Mouse (Mus musculus) hindbrain, embryonic 11.5 days (tissue): ENCODE data around the gene Ccer1. TPM values are rescaled to one million over a fixed set of nuclear protein-coding genes. Genes with fewer than 3 reads are reported as not detected.

ENCODE experiments used
- ATAC-seq: fragments of 200-750 bp; cut with Nextera tagmentation; 2 replicates; pipeline ENCODE4 v1.8.0; 2017; ENCODE audit warnings: mild to moderate bottlenecking, moderate TSS enrichment, moderate library complexity; ENCODE audit not compliant: low FRiP score
- DNase-seq: peaks from one replicate; pipeline ENCODE4 v3.0.0-alpha.2; 2015; ENCODE audit warnings: low spot score
- H3K27ac ChIP-seq: fragments of 300-500 bp; sonication (generic); 2 replicates; pipeline ENCODE4 v1.5.1; 2014; ENCODE audit warnings: mild to moderate bottlenecking, low read depth, low read length
- H3K27me3 ChIP-seq: fragments of 300-500 bp; sonication (generic); 2 replicates; pipeline ENCODE4 v1.6.1; 2014; ENCODE audit warnings: mild to moderate bottlenecking, low read length, moderate library complexity, mixed read lengths; ENCODE audit not compliant: control insufficient read depth, insufficient read depth
- H3K36me3 ChIP-seq: fragments of 300-500 bp; sonication (generic); 2 replicates; pipeline ENCODE4 v1.6.1; 2014; ENCODE audit warnings: mild to moderate bottlenecking, low read length, moderate library complexity, mixed read lengths; ENCODE audit not compliant: control insufficient read depth, insufficient read depth
- H3K4me1 ChIP-seq: fragments of 300-500 bp; sonication (generic); replicated peaks from 2 replicates; pipeline ENCODE4 v1.6.1; 2014; ENCODE audit warnings: low read length, mixed read lengths; ENCODE audit not compliant: control insufficient read depth, insufficient read depth
- H3K4me2 ChIP-seq: fragments of 300-500 bp; sonication (generic); replicated peaks from 2 replicates; pipeline ENCODE4 v1.6.1; 2014; ENCODE audit warnings: mild to moderate bottlenecking, low read depth, low read length
- H3K4me3 ChIP-seq: fragments of 300-500 bp; sonication (generic); 2 replicates; pipeline ENCODE4 v1.5.1; 2014; ENCODE audit warnings: low read depth, low read length
- H3K9ac ChIP-seq: fragments of 300-500 bp; sonication (generic); 2 replicates; pipeline ENCODE4 v1.6.1; 2014; ENCODE audit warnings: low read depth, low read length
- H3K9me3 ChIP-seq: fragments of 300-500 bp; sonication (generic); 2 replicates; pipeline ENCODE4 v1.6.1; 2016; ENCODE audit warnings: low read length; ENCODE audit not compliant: control insufficient read depth
- WGBS: fragments of 180-500 bp; shearing (Covaris S2); extraction: QIAGEN DNeasy Blood & Tissue Kit; methylation state at CpG from one replicate; pipeline ENCODE4 v1.1.7; 2014; 5-methylcytosine and 5-hydroxymethylcytosine counted together
- polyA plus RNA-seq: library from polyadenylated mRNA; unstranded; fragments of >200 nt; fragmentation: Nextera tagmentation; extraction: Ambion mirVana; gene quantifications from 2 replicates; pipeline ENCODE4 v1.2.1, GENCODE M21; 2014

The Ccer1 gene
- polyA plus RNA-seq, 1 experiment from 2014 or later = not detected

GRCm38 (mm10) chr10:97689425-97689824, 3.4 kb upstream of the Ccer1 start:
- H3K9me3 ChIP-seq = no peaks in the 10 kb centered on the region
- no peak for ATAC-seq
- no peak overlapping the region for H3K9ac ChIP-seq
- no peak overlapping the region for H3K27ac ChIP-seq
- 87% methylated on average over 3 of the region's 3 CpGs for WGBS
- H3K36me3 ChIP-seq = no peaks in the 10 kb centered on the region
- no peak overlapping the region for H3K4me2 ChIP-seq
- H3K27me3 ChIP-seq = no peaks in the 10 kb centered on the region
- H3K4me1 ChIP-seq = no peaks in the 10 kb centered on the region
- DNase-seq = no peak
- H3K4me3 ChIP-seq = no peak overlapping the region

DNA sequence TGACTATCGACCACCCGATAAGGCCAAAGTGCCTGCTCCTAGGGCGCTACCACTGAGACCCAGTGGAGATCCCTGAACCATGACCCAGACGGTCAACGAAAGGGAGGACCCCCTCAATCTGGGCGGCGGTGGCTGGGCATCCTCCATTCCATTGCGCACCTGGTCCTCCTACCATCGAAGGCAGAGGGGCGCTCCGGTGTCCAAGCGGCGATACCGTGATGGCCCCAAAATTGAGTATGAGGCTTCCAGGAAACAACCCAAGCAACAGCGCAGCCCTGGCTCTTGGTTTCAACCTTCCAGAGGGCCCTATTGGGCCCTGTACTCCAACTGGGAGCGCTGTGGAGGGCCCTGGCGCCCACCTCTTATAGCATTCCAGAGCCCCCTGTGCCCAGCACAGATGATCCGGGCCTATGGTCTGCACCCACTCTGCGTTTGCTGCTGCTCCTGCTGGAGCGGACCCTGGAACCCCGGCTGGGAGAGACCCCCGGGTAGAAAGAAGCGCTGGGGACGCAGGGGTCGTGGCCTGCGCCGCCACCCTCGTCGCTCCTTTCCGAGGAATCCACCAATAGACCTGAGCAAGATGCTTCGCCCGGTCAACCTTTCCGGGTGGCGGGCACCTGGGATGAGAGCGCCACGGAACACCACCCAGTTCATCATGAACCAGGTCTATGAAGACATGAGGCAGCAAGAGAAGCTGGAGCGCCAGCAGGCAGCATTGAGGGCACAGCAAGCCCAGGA, 708 bp downstream of the Ccer1 start:
- Histone ChIP-seq H3K9ac (no peak overlapping the region), H3K4me1 (no peaks in the 10 kb centered on the region), H3K4me3 (no peak overlapping the region), H3K9me3 (no peaks in the 10 kb centered on the region), H3K4me2 (no peak overlapping the region), H3K27me3 (no peaks in the 10 kb centered on the region), H3K36me3 (no peaks in the 10 kb centered on the region), H3K27ac (no peak overlapping the region)
- ATAC-seq (no peak), DNase-seq (no peak)
- 92% methylated on average over 37 of the region's 37 CpGs for WGBS

DNA sequence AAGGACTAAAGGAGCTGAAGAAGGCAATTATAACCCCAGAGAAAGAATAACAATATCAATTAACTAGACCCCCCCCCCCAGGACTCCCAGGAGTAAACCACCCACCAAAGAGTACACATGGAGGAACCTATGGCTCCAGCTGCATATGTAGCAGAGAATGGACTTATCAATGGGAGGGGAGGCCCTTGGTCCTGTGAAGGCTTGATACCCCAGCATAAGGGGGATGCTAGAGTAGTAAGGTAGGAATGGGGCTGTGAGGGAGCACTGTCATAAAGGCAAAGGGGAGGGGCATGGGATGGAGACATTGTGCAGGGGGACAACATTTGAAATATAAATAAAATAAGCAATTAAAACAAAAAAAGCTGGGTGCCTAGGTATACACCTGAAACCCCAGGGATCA, 9.5 kb downstream of the Ccer1 start:
- no peak overlapping the region for H3K4me3 ChIP-seq
- no peaks in the 10 kb centered on the region for H3K36me3 ChIP-seq
- no peaks in the 10 kb centered on the region for H3K9me3 ChIP-seq
- H3K4me1 ChIP-seq = no peaks in the 10 kb centered on the region
- DNase-seq (no peak), ATAC-seq (no peak)
- no peak overlapping the region for H3K9ac ChIP-seq
- no peaks in the 10 kb centered on the region for H3K27me3 ChIP-seq
- H3K27ac ChIP-seq = no peak overlapping the region
- H3K4me2 ChIP-seq = no peak overlapping the region

- Histone ChIP-seq H3K4me2 (no peak overlapping the region), H3K36me3 (no peaks in the 10 kb centered on the region), H3K9me3 (no peaks in the 10 kb centered on the region), H3K27me3 (no peaks in the 10 kb centered on the region), H3K27ac (no peak overlapping the region), H3K4me3 (no peak overlapping the region), H3K9ac (no peak overlapping the region), H3K4me1 (no peaks in the 10 kb centered on the region)
- 52% methylated on average over 1 of the region's 1 CpGs for WGBS
- no peak; the same call in 1 of the 2 replicates for ATAC-seq
- DNase-seq = peak; percentile 75
Measured at GRCm38 (mm10) chr10:97704562-97704961, 11.7 kb downstream of the Ccer1 start.

DNA sequence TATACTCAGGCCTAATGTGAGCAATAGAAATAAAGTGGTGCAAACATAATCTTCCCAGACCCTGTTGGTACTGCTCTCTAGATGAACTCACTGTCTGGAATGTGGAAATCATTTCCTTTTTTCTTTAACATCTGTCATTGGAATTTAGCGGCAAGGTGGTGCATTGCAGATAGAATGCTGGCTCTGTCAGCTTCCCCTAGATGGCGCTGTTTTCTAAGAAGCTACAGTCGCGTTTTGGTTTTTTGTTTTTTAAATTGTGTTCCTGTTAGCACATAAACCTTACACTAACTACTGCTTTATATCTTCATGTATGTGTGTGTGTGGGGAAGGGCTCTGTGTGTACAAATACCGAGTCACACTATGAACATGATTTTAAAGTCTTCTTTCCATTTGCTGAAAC, 19.8 kb downstream of the Ccer1 start:
- Histone ChIP-seq H3K4me2 (no peak overlapping the region), H3K9ac (no peak overlapping the region), H3K36me3 (no peaks in the 10 kb centered on the region), H3K9me3 (no peaks in the 10 kb centered on the region), H3K27me3 (no peaks in the 10 kb centered on the region), H3K27ac (no peak overlapping the region), H3K4me3 (no peak overlapping the region), H3K4me1 (no peaks in the 10 kb centered on the region)
- peak; percentile 79 for DNase-seq
- 0 out of 2 replicates have a peak, but pooled peaks have one; percentile 43 for ATAC-seq
- 5% methylated on average over 5 of the region's 5 CpGs for WGBS

DNA sequence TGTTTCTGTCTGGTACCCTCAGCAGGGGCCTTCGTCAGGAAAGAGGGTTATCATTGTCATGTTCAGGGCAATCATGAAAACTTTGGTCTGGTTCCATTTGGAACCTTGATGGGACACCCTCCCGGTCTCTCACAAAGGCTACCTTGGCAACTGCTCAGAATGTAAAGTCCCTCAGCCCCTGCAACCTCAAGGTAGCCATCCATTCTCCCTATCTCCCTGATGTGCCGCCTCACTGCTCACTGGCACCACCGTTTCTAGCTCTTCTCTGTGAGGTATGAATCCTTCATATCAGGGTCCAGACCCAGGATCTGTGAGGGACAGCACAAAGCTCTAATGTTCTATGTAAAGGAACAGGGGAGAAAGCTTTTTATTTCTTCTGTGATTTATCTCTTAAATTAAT, 21.7 kb downstream of the Ccer1 start:
- no peak for ATAC-seq
- 78% methylated on average over 4 of the region's 4 CpGs for WGBS
- Histone ChIP-seq H3K4me1 (no peaks in the 10 kb centered on the region), H3K27ac (no peak overlapping the region), H3K4me2 (no peak overlapping the region), H3K36me3 (no peaks in the 10 kb centered on the region), H3K4me3 (no peak overlapping the region), H3K9me3 (no peaks in the 10 kb centered on the region), H3K27me3 (no peaks in the 10 kb centered on the region), H3K9ac (no peak overlapping the region)
- DNase-seq = no peak

DNA sequence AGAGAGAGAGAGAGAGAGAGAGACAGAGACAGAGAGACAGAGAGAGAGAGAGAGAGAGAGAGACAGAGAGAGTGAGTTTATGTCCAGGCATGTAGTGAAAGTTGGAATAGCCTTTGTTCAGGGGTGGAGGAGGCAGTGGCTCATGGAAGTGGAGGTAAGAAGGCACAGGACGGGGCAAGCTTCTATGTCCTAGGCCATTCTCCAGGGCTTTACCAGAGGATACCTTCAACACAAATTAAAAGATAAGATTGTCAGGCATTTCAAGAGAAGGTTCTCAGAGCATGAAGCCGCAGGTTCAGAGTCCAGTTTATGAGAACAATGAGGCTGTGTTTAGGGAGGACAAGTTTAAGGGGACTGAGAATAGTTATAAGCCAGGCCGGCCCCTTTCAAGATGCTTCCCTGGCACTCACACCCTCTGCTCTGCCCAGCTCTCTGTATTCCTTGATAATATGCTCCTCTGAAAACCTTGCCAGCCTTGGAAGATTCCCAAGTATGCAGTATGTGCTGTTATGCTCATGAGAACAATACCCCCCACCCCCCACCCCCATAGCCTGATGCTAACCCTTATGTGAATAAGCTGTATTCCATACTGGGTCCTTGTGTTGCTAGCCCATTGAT, 22.5 kb downstream of the Ccer1 start:
- Histone ChIP-seq H3K27ac (no peak overlapping the region), H3K36me3 (no peaks in the 10 kb centered on the region), H3K4me2 (no peak overlapping the region), H3K27me3 (no peaks in the 10 kb centered on the region), H3K4me1 (no peaks in the 10 kb centered on the region), H3K4me3 (no peak overlapping the region), H3K9me3 (no peaks in the 10 kb centered on the region), H3K9ac (no peak overlapping the region)
- WGBS = 83% methylated on average over 3 of the region's 3 CpGs
- DNase-seq (no peak), ATAC-seq (no peak)

DNA sequence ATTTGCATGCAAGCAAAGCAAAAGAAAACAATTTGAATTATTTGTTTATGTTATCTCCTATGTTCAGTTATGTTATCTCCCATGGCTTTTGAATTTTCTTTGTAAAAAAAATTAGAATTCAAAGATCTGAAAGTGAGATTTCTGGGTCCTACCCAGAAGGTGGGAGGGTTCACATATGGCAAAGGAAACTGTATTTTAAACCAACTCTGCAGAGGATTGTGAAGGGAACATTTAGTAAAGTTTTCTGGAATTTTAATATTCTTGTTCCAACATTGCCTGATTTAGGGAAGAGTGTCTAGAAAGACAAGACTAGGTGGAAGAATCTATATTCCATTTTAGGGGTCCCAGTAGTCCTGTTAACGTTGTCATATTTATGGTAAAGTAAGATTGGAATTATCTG, 24.4 kb downstream of the Ccer1 start:
- Histone ChIP-seq H3K27ac (no peak overlapping the region), H3K9ac (no peak overlapping the region), H3K36me3 (no peaks in the 10 kb centered on the region), H3K4me1 (no peaks in the 10 kb centered on the region), H3K4me2 (no peak overlapping the region), H3K27me3 (no peaks in the 10 kb centered on the region), H3K9me3 (no peaks in the 10 kb centered on the region), H3K4me3 (no peak overlapping the region)
- ATAC-seq = no peak
- no peak for DNase-seq
- WGBS = 62% methylated on average over 1 of the region's 1 CpGs

DNA sequence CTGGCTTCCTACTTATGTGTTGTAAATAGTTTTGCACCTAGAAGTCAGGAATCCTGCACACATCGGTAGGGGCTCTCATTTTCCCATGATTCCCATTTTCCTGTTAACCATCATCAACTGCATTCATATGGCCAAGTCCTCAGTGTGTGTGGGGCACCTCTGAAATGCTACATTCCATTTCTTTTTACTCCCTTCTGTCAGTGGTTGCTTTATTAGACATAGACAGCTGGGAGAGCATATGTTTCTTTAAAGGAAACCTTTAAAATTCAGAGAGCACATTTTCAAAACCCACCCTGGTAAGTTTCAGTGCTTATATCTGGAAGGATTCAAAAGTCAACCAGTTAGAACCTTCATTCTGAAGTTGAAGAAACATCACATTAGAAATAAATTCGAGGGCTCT, 25.2 kb downstream of the Ccer1 start:
- H3K27ac ChIP-seq = no peak overlapping the region
- H3K27me3 ChIP-seq = no peaks in the 10 kb centered on the region
- H3K4me1 ChIP-seq = no peaks in the 10 kb centered on the region
- H3K9me3 ChIP-seq = no peaks in the 10 kb centered on the region
- DNase-seq (no peak), ATAC-seq (no peak)
- H3K9ac ChIP-seq = no peak overlapping the region
- no peak overlapping the region for H3K4me3 ChIP-seq
- no peak overlapping the region for H3K4me2 ChIP-seq
- WGBS = 83% methylated on average over 2 of the region's 2 CpGs
- no peaks in the 10 kb centered on the region for H3K36me3 ChIP-seq
